Mouse (Mus musculus) CH12.LX (cell line): ENCODE measurements around the gene Stt3b. TPM values are rescaled to one million over a fixed set of nuclear protein-coding genes. Genes with fewer than 3 reads are reported as not detected.

ENCODE experiments used
- DNase-seq: peaks from one replicate; pipeline ENCODE4 v3.0.0-alpha.2; 2013; ENCODE audit errors: extremely low read depth
- H3K27ac ChIP-seq: 2 replicates; pipeline ENCODE4 v1.5.1; 2012; ENCODE audit warnings: low read depth, mild to moderate bottlenecking, control low read depth, moderate library complexity; ENCODE audit not compliant: insufficient read depth
- H3K27me3 ChIP-seq: replicated peaks from 2 replicates; pipeline ENCODE3; 2012; ENCODE audit warnings: inconsistent platforms
- H3K36me3 ChIP-seq, 2 experiments: replicated peaks in 1 of 2; 2 replicates each; pipeline versions ENCODE3 to v1.6.1; 2012; ENCODE audit warnings: inconsistent platforms in 1 of 2, low read length in 1 of 2, mild to moderate bottlenecking in 1 of 2, mixed read lengths in 1 of 2, moderate library complexity in 1 of 2; ENCODE audit not compliant: control insufficient read depth in 1 of 2, insufficient read depth in 1 of 2
- H3K4me1 ChIP-seq, 2 experiments: 2 replicates each; pipeline ENCODE4 v1.6.1; 2012; ENCODE audit warnings: inconsistent platforms in 1 of 2, moderate library complexity in 1 of 2; ENCODE audit not compliant: insufficient read depth in 2 of 2, control insufficient read depth in 1 of 2
- H3K4me2 ChIP-seq: 2 replicates; pipeline ENCODE4 v1.6.1; 2012; ENCODE audit warnings: low read depth, mild to moderate bottlenecking, control low read depth; ENCODE audit not compliant: poor library complexity, insufficient read depth, severe bottlenecking
- H3K4me3 ChIP-seq, 3 experiments: fragments of 150-350 bp in 1 of 3; sonication (generic) in 1 of 3; replicated peaks in 1 of 3; 2 replicates each; pipeline versions ENCODE3 to v1.5.1; 2011 to 2012; ENCODE audit warnings: low read depth in 2 of 3, low read length in 2 of 3, mild to moderate bottlenecking in 2 of 3, moderate library complexity in 2 of 3, control low read depth in 1 of 3, improper control_type of control experiment in 1 of 3, inconsistent platforms in 1 of 3, mixed read lengths in 1 of 3; ENCODE audit not compliant: poor library complexity in 1 of 3
- H3K79me2 ChIP-seq: replicated peaks from 2 replicates; pipeline ENCODE4 v1.6.1; 2012; ENCODE audit warnings: mild to moderate bottlenecking, moderate library complexity; ENCODE audit not compliant: control insufficient read depth, poor library complexity, insufficient read depth, severe bottlenecking; ENCODE audit errors: extremely low read depth
- H3K9ac ChIP-seq: 2 replicates; pipeline ENCODE4 v1.6.1; 2012; ENCODE audit warnings: low read depth, mild to moderate bottlenecking, control low read depth, moderate library complexity; ENCODE audit not compliant: insufficient read depth
- H3K9me3 ChIP-seq: replicated peaks from 2 replicates; pipeline ENCODE3; 2012; ENCODE audit warnings: low read length, inconsistent platforms, mixed read lengths
- BHLHE40 ChIP-seq: IDR thresholded peaks from 2 replicates; pipeline ENCODE4 v1.6.1; 2011; ENCODE audit warnings: mild to moderate bottlenecking, low read depth, low read length, improper control_type of control experiment
- CHD1 ChIP-seq: IDR thresholded peaks from 2 replicates; pipeline ENCODE4 v1.6.1; 2012; ENCODE audit warnings: low read depth, low read length, improper control_type of control experiment, inconsistent platforms
- CHD2 ChIP-seq: IDR thresholded peaks from 2 replicates; pipeline ENCODE4 v1.6.1; 2011; ENCODE audit warnings: low read length, improper control_type of control experiment
- E2F4 ChIP-seq: IDR thresholded peaks from 2 replicates; pipeline ENCODE4 v1.6.1; 2011; ENCODE audit warnings: low read depth, low read length, improper control_type of control experiment; ENCODE audit not compliant: insufficient replicate concordance
- ELF1 ChIP-seq: IDR thresholded peaks from 2 replicates; pipeline ENCODE4 v1.6.1; 2014; ENCODE audit warnings: low read depth, mild to moderate bottlenecking, inconsistent platforms, low read length, improper control_type of control experiment
- EP300 ChIP-seq: IDR thresholded peaks from 2 replicates; pipeline ENCODE4 v1.6.1; 2011; ENCODE audit warnings: low read length, improper control_type of control experiment
- GABPA ChIP-seq: IDR thresholded peaks from 2 replicates; pipeline ENCODE4 v1.6.1; 2012; ENCODE audit warnings: low read depth, low read length, improper control_type of control experiment, inconsistent platforms; ENCODE audit not compliant: insufficient replicate concordance
- HCFC1 ChIP-seq: IDR thresholded peaks from 2 replicates; pipeline ENCODE4 v1.6.1; 2012; ENCODE audit warnings: low read depth, mild to moderate bottlenecking, inconsistent platforms, low read length, improper control_type of control experiment
- IRF4 ChIP-seq: IDR thresholded peaks from 2 replicates; pipeline ENCODE4 v1.6.1; 2014; ENCODE audit warnings: low read depth, mild to moderate bottlenecking, inconsistent platforms, low read length, improper control_type of control experiment
- JUN ChIP-seq: IDR thresholded peaks from 2 replicates; pipeline ENCODE4 v1.6.1; 2011; ENCODE audit warnings: low read depth, mild to moderate bottlenecking, low read length, improper control_type of control experiment, moderate library complexity; ENCODE audit not compliant: insufficient read depth
- MAX ChIP-seq: IDR thresholded peaks from 2 replicates; pipeline ENCODE4 v1.6.1; 2011; ENCODE audit warnings: low read length, improper control_type of control experiment
- MEF2A ChIP-seq: IDR thresholded peaks from 2 replicates; pipeline ENCODE4 v1.6.1; 2014; ENCODE audit warnings: low read depth, mild to moderate bottlenecking, inconsistent platforms, low read length, improper control_type of control experiment, borderline replicate concordance
- MXI1 ChIP-seq: IDR thresholded peaks from 2 replicates; pipeline ENCODE4 v1.6.1; 2011; ENCODE audit warnings: mild to moderate bottlenecking, low read depth, low read length, improper control_type of control experiment
- MYC ChIP-seq: IDR thresholded peaks from 2 replicates; pipeline ENCODE4 v1.6.1; 2011; ENCODE audit warnings: low read depth, mild to moderate bottlenecking, improper control_type of control experiment, low read length
- NELFE ChIP-seq: IDR thresholded peaks from 2 replicates; pipeline ENCODE4 v1.6.1; 2011; ENCODE audit warnings: low read depth, low read length, improper control_type of control experiment
- PAX5 ChIP-seq: IDR thresholded peaks from 2 replicates; pipeline ENCODE4 v1.6.1; 2012; ENCODE audit warnings: low read length, inconsistent platforms, mixed read lengths
- POLR2AphosphoS2 ChIP-seq: IDR thresholded peaks from 2 replicates; pipeline ENCODE4 v1.6.1; 2011; ENCODE audit warnings: low read depth, low read length, improper control_type of control experiment
- RAD21 ChIP-seq: IDR thresholded peaks from 2 replicates; pipeline ENCODE4 v1.6.1; 2011; ENCODE audit warnings: low read depth, mild to moderate bottlenecking, low read length, improper control_type of control experiment, moderate library complexity
- TCF12 ChIP-seq: IDR thresholded peaks from 2 replicates; pipeline ENCODE4 v1.6.1; 2014; ENCODE audit warnings: low read depth, mild to moderate bottlenecking, inconsistent platforms, low read length, improper control_type of control experiment
- ZKSCAN1 ChIP-seq: IDR thresholded peaks from 2 replicates; pipeline ENCODE4 v1.6.1; 2012; ENCODE audit warnings: low read depth, inconsistent platforms, low read length, improper control_type of control experiment, borderline replicate concordance
- ZMIZ1 ChIP-seq: IDR thresholded peaks from 2 replicates; pipeline ENCODE4 v1.6.1; 2012; ENCODE audit warnings: low read depth, mild to moderate bottlenecking, inconsistent platforms, low read length, improper control_type of control experiment
- dilution Hi-C: fragments of 300-500 bp; cut with MboI; formaldehyde crosslinking; loops from 2 replicates; pipeline ENCODE4 v1.14.3; 2020; ENCODE audit warnings: low sequenced_read_pairs; ENCODE audit not compliant: extremely low pct_unique_long_range_greater_than_20kb, extremely low pct_ligation_motif_present
- in situ Hi-C: fragments of 300-500 bp; cut with MboI; formaldehyde crosslinking; loops from 3 replicates; pipeline ENCODE4 v1.14.3; 2019; ENCODE audit warnings: low sequenced_read_pairs, low pct_ligation_motif_present, low pct_unique_long_range_greater_than_20kb, mixed read lengths
- polyA plus RNA-seq: library from polyadenylated mRNA; unstranded; fragments of >175 nt; gene quantifications from 2 replicates; pipeline ENCODE4 v1.2.1, GENCODE M21; 2012; ENCODE audit warnings: low read depth; ENCODE audit not compliant: insufficient read length
- total RNA-seq, 2 experiments: library from RNA; depleted of rRNA; stranded (reverse); fragments of 300-350 nt in 1 of 2; fragments of >200 nt in 1 of 2; gene quantifications; 2 replicates each; pipeline ENCODE4 v1.2.3; 2012 to 2014

The Stt3b gene
- total and polyA plus RNA-seq, 3 experiments = 103 to 155 (median 118) TPM

- no peaks in the 10 kb centered on the region for H3K36me3 ChIP-seq
- H3K79me2 ChIP-seq = no peaks in the 10 kb centered on the region
- no peak for DNase-seq
- TF ChIP-seq MEF2A = no peak
- in situ Hi-C loops = no loop called here
- no peak overlapping the region for H3K4me3 ChIP-seq
- no peak overlapping the region for H3K4me2 ChIP-seq
- no peaks in the 10 kb centered on the region for H3K27me3 ChIP-seq
- H3K27ac ChIP-seq = no peak overlapping the region
- H3K9ac ChIP-seq = no peak overlapping the region
- H3K9me3 ChIP-seq = no peaks in the 10 kb centered on the region
- H3K4me1 ChIP-seq = peaks cover 9 to 35% of the 10 kb centered on the region in 2 experiments
- dilution Hi-C loops = no loop called here
Measured at GRCm38 (mm10) chr9:115201264-115201663, 109.0 kb downstream of the Stt3b start.

DNA sequence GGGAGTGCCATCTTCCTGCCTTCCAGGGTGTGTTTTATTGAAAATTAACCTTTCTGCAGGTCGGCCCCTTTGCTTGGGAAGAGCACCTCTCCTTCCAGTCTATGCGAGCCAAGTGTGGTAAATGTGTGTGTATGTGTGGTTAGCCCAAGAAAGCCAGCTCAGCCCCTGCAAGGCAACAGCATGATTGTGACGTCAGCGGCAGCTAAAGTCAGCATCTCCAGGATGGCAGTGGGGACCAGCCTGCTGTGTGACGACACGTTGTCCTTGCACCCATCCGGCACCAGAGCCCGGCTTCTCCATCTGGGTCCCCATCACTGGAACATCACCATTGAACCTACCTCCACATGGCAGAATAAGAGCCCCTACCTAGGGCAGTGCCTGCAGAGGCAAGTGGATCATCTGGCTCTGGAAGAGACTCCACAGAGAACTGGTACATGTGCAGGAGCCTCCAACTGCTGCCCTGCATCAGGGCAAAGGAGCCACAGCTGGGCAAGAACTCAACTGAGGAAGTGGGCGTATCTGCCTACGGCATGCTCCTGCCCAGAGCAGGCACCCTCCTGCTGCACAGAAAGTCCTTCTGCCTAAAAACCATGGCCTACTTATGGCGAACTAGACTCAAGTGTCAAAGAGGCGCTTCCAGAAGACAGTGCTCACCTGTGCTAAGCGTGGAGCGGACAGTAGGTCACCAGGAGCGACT lies 109.9 kb downstream of the Stt3b start:
- H3K9ac ChIP-seq = no peak overlapping the region

GRCm38 (mm10) chr9:115197082-115197481 lies 113.1 kb downstream of the Stt3b start:
- Histone ChIP-seq H3K9me3 (no peaks in the 10 kb centered on the region), H3K36me3 (no peaks in the 10 kb centered on the region), H3K79me2 (no peaks in the 10 kb centered on the region), H3K4me1 (no peaks in the 10 kb centered on the region), H3K9ac (no peak overlapping the region), H3K4me2 (no peak overlapping the region), H3K4me3 (no peak overlapping the region), H3K27ac (no peak overlapping the region), H3K27me3 (no peaks in the 10 kb centered on the region)
- no peak for DNase-seq
- in situ Hi-C loops = no loop called here
- no peak for TF ChIP-seq EP300
- dilution Hi-C loops = no loop called here

More for the DNA sequence above, 109.9 kb downstream of the Stt3b start:
- Histone ChIP-seq H3K79me2 (no peaks in the 10 kb centered on the region), H3K9me3 (no peaks in the 10 kb centered on the region), H3K4me2 (no peak overlapping the region), H3K27ac (no peak overlapping the region), H3K36me3 (no peaks in the 10 kb centered on the region), H3K27me3 (no peaks in the 10 kb centered on the region), H3K4me1 (peaks cover 7 to 26% of the 10 kb centered on the region in 2 experiments), H3K4me3 (no peak overlapping the region)
- DNase-seq = no peak
- dilution Hi-C loops (no loop called here), in situ Hi-C loops (no loop called here)
- no peak for TF ChIP-seq NELFE
- no peak for TF ChIP-seq GABPA
- no peak for TF ChIP-seq BHLHE40
- no peak for TF ChIP-seq MAX
- TF ChIP-seq PAX5 = no peak
- no peak for TF ChIP-seq MXI1
- TF ChIP-seq IRF4 = no peak
- no peak for TF ChIP-seq CHD2
- no peak for TF ChIP-seq POLR2AphosphoS2
- TF ChIP-seq JUN = no peak
- TF ChIP-seq TCF12 = no peak
- TF ChIP-seq RAD21 = no peak
- no peak for TF ChIP-seq CHD1
- no peak for TF ChIP-seq ZMIZ1
- no peak for TF ChIP-seq ZKSCAN1
- TF ChIP-seq MYC = no peak
- no peak for TF ChIP-seq HCFC1
- no peak for TF ChIP-seq ELF1
- TF ChIP-seq E2F4 = no peak
